Mouse (Mus musculus) lung, postnatal 4 days (tissue): ENCODE results near the gene Appl2.

ENCODE experiments used
- DNase-seq, 2 experiments: peaks; one replicate each; pipeline ENCODE4 v3.0.0; 2021

The Appl2 gene

GRCm38 (mm10) chr10:83563005-83563404, 85.5 kb downstream of the Appl2 start:
- DNase-seq, result no peak
